Mouse (Mus musculus) telencephalon, adult 2 months (tissue): ENCODE results near the gene Lipc.

Experiments
- DNase-seq: peaks from one replicate; pipeline ENCODE4 v3.0.0-alpha.2; 2011; ENCODE audit warnings: low read depth, low spot score

Gene Lipc

DNA sequence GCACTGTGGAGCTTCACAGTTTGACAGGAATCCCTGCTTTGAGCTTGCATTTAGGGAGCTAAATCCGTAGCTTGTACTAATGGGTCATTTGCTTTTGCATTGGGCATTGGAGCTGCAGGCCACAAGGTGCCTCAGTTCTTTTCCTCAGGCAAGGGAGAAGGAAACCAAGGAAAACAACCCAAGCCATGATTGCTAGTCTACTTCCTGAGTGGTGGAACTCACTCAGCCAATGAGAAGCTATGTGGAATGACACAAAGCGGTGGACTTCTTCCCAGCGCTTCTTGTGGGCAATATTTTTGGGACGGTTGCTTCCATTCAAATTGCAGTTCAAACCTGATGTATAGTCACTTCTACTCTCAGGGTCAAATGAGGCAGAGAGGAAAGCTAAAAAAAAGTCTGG is at the start of gene Lipc:
Lipc (minus strand) TSS at position 101 of the 400 bp plus-strand sequence.
- DNase-seq = no peak

- DNase-seq = peak; percentile 71
Measured at GRCm38 (mm10) chr9:70999161-70999560, 47.1 kb upstream of the Lipc start.

- peak; percentile 90 for DNase-seq
Measured at GRCm38 (mm10) chr9:70998719-70999118, 46.7 kb upstream of the Lipc start.

- no peak for DNase-seq
Measured at GRCm38 (mm10) chr9:70993326-70993725, 41.3 kb upstream of the Lipc start.

DNA sequence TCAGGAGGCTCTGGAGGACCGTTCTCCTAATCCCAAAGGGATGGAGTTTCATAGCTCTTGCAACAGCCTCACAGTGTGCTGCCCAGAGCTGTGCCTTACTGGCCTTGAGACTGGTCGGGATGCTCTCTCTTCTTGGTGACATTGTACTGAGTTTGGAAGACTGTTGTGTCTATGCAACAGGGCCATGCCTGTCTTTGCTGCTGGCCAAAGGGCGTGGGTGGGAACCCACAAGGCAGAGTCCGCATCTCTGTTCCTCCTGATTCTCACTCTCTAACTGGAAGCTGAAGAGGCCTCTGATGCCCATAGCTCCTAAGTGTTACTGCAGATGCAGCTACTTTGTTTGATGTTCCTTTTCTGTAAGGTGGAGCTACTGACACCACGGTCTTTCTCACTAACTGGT is 39.4 kb upstream of the Lipc start:
- no peak for DNase-seq

DNA sequence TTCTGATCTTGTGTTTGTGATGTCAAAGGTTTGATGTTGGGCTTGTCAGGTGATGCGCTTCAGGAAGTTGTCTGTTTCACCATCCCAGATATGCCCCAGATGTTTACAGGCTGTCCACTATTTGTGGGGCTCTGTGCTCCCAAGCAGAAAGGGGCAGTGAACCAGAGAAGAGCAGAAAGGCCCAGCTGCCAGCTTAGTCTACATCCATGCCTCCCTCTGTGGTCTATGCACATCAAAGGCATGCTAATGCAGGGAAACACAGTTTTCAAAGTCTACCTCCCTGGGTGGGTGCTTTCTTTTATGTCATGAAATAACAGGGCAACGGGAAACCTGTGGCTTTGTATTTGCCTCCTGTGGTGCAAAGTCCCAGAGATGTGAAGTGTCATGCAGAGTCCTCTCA is 35.2 kb upstream of the Lipc start:
- no peak for DNase-seq

DNA sequence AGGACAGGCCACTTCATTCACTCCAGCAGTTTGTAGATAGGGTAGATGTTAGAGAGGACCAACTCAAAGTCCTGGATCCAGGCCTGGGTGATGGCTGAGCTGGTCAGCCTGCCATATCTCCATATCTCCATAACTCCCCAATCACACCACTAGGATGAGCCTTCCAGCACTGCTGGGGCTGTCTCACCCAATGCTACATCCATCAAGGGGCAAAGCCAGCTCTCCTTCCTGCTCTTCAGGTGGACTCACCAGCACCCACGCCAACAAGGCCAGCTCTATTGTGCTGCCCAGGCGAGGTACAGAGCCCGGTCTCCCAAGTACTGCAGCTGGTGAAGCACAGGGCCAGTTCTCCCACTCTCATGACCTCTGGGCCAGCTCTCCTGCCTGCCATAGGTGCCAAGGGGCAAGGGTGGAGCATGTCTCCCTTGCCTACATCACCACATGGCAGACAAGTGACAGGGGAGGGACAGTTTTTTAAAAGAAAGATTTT is 31.0 kb upstream of the Lipc start:
- DNase-seq = no peak

DNA sequence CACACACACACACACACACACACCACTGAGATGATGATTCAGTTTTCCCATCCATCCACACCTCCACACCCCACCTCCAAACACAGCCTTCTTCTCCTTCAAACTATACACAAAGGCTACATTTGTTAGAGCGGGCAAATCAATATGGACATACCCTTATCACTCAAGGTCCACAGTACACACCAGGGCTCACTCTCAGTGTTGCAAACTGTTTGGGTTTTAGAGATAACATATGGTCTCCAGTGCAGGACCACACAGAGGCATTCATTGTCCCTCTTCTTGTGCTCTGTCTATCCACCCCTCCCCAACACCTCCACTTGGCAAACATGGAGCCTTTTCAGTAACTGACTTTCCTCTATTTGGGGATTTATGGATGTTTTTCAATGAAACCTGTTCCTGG is 29.7 kb upstream of the Lipc start:
- no peak for DNase-seq

GRCm38 (mm10) chr9:70979641-70980040 is 27.6 kb upstream of the Lipc start:
- no peak for DNase-seq

- no peak for DNase-seq
Measured at GRCm38 (mm10) chr9:70979171-70979570, 27.1 kb upstream of the Lipc start.

DNA sequence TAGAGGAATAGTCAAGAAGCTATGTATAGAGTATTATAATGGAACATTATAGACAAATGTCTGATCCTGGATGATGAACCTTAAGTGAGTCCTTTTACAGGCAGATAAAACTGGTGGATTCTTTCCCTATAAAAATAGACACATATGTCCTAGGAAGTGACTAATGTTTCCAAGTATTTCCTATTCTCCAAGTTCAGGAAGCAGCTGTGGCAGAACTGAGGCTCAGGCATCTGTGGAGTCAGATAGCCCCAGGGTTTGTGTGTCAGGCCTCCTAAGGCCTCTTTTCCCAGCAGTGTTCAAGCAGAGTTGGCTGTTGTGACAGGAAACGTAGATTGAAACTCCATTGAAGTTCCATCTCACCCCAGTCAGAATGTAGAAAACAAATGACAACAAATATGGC is 25.4 kb upstream of the Lipc start:
- DNase-seq = no peak

DNA sequence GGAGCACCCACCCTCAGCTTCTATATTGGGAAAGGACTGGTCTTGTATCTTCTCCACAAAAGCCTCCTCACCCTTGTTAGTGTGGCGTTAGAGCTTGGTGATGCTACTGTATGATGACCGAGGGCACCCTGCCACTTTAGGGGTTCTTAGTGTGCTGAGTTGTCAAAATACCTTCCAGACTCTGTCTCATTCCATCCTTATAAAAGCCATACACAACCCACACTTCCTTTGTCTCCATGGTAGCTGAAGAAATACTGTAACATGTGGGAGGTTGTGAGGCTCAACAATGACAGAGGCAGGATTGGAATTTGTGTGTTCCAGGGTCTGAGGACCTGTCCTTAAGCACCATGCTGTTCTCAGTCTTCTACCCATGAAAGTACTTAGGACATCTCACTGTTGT is 23.9 kb upstream of the Lipc start:
- DNase-seq = no peak

DNA sequence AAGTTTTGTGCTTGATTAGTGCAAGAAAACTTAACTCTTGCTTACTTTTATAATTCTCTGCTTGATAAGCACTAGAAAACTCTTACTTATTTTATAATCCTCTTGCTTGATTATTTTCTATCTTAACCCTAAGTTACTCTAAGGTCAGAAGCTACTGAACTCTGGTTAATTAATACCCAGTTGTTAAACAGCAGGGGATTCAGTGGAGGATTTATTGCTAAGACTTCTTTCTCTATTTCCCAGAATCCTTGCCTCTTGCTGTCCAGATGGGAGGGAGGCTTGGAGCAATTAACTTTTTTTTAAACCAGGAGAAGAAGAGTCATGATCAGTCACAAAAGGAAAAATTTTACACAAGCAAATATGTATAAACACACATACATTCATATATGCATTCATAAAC is 21.3 kb upstream of the Lipc start:
- no peak for DNase-seq

- DNase-seq = no peak
Measured at GRCm38 (mm10) chr9:70969244-70969643, 17.2 kb upstream of the Lipc start.

DNA sequence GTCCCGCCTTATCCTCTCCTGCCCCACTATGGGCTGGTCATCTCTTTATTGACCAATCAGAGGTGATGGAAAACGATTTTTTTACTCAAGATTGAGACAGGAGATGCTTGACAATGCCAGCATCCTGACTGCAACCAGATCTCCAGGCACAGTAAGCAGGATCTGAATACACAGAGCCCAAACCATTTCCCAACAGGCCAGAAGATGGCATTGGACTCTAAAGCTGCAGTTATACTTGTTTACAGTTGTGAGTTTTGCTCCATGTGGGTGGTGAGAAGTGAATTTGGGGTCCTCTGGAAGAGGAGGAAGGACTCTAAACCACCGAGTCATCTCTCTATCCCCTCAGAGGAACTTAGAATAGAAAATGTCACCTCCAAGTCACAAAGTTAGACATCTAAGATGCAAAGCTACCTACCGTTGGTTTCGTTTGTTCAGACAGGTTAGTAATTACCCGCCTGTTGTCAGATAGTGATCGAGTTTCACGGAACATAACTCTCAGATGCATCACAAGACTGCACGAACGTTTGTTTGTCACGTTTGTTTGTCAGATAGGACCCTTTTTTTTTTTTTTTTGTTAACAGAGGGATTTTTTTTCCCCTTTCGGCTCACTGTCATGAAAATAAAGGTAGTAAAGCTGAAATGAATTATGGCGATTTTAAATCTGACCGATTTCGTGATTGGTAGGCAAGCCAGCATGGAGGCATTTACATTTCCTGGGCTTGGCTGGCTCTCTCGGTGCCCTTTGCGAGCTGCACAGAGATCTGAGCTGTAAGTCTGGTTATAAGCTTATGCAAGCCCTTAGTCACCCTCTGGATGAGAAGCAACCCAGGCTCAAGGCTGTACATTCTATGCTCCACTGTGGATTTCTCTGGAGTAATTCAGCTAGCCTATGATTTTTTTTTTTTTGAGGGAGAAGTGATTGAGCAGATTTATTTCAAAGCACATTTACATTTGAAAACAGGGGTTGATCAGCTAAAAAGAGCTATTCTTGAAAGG is 14.3 kb upstream of the Lipc start:
- DNase-seq = no peak

DNA sequence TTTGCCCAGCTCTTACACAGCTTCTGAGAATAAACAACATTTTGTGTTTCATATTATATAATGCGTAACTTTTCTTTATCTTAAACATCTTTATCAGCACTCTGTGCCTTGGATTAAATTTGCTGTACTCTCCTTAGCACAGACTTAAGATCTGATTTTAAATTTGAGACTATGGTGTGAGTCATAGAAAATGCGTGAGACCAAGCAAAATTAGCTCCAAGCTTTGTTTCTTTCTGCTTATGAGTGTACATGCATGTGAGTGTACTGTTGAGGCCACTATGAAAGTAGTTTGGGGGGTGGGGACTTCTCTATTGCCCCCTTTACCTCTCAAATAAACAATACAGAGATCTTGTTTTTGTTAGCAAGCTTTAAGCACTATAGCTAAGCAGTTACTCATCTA is 13.4 kb upstream of the Lipc start:
- no peak for DNase-seq

- DNase-seq = no peak
Measured at GRCm38 (mm10) chr9:70965011-70965410, 13.0 kb upstream of the Lipc start.

DNA sequence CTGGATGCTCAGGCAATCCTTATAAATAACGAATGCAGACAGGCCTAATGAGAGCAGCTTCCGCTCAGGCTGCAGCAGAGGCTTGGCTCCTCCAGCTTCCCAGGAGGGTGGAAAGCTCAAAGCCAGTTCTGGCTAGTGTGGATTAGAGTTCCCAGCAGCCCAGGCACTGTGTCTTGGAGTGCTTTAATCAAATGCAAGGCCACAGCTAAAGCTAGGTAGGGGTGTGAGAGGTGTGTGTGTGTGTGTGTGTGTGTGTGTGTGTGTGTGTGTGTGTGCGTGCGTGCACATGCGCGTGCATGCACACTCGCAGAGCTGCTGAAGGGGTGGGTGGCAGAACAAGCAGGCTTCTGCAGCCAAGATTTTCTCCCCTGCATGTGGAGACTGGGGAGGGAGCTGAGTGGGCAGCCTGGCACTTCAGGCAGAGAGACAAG is 11.4 kb upstream of the Lipc start:
- peak; percentile 74 for DNase-seq

- DNase-seq = no peak
Measured at GRCm38 (mm10) chr9:70962781-70963455, 10.9 kb upstream of the Lipc start.

- DNase-seq = no peak
Measured at GRCm38 (mm10) chr9:70960301-70960700, 8.3 kb upstream of the Lipc start.

GRCm38 (mm10) chr9:70959866-70960265 is 7.8 kb upstream of the Lipc start:
- no peak for DNase-seq

DNA sequence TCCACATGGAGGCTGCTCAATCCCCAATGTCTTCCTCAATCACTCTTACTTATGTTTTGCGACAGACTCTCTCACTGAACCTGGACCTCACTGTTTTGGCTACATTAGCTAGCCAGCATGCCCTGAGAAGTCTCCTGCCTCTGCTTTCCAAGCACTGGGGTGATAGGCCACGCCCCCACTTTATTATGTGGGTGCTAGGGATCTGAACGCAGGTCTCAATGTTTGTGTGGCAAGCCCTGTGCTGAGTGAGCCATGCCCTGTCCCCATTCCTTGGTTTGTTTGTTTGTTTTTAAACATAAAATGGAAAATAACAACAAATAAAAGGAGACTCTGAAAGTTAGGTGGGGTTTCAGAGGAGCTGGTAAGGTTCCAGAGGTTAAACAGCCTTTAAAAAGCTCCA is 7.4 kb upstream of the Lipc start:
- DNase-seq = no peak

GRCm38 (mm10) chr9:70958381-70958780 is 6.4 kb upstream of the Lipc start:
- no peak for DNase-seq
